Mouse (Mus musculus) testis, adult 2 months (tissue): Measurements from ENCODE around the gene Gpr142.

Experiments used
- CTCF ChIP-seq: fragments of 200-500 bp; IDR thresholded peaks from 2 replicates; pipeline ENCODE4 v1.5.1; 2012; ENCODE audit warnings: low read depth, mild to moderate bottlenecking, inconsistent platforms, low read length, moderate library complexity; ENCODE audit not compliant: control insufficient read depth, insufficient read depth, insufficient replicate concordance
- POLR2A ChIP-seq: fragments of 200-500 bp; IDR thresholded peaks from 2 replicates; pipeline ENCODE4 v1.6.1; 2012; ENCODE audit warnings: low read depth, mild to moderate bottlenecking, inconsistent platforms, low read length, moderate library complexity; ENCODE audit not compliant: control insufficient read depth

DNA sequence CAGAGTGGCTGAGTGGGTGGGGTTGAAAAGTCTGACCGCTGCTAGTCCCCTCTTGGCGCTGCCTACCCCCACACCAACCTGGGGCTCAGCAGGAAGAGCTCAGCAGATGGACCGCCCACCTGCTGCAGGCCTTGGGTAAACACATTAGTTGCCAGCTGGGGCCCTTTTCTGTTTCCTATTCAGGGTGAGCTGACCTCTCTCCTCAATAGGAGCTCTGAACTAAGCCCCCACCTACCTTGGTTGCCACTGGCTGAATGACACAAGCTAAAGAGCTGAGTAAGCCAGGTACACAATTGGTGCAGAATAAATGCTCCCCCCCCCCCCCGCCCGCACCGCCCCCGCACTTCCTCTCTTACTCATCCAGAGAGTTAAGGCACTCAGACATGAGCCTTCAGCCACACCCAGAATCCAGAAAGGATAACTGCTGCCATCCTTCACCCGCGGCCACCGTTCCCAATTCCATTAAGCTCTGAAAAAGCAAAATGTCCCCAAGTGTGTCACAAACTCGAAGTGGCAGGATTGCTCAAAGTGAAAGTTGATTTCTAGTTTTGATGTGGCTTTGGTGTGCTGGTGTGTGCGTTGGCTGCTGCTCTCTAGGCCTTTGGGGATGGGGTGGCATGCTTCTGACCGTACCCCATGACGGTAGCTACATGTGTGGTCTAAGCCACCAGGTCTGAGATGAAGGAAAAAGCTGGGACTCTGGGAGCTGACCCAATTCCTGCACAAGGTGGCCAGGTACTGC is 9.1 kb downstream of the Gpr142 start:
- TF ChIP-seq CTCF (no peak), POLR2A (no peak)
